Mouse (Mus musculus): ENCODE results near the gene Gpr176.

DNA sequence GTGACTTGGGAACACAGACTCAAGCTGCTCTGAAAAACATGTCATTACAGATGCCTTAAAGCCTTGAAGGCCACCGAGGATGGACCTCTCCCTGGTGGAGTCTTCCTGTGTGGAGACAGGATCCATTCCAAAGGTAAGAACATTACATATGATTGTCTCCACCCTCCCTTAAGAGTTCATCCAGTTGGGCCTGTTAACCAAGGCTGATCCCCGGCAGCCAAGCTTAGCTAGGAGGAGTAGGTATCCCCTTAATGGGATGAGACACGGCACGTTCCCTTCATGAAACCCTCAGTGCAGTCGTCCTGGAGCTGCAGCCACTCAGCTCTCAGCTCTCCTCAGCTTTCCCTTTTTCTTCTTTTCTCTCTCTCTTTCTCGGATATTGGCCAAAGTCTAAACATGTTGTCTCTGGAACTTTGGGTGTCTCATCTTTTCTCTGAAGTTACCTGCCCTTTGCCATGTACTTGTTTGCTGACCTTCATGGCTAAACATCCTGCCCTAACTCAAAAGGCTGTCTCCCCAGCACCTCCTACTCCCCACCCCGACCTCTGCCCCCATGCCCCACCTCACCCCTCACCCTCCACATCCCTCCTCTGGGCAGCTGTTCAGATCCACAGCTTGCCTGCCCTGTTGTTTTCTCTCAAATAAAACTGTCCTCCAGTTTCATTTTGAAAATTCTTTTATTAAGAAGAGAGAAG is 67.2 kb downstream of the Gpr176 start:
- TF ChIP-seq CTCF (conservative IDR thresholded peaks at IDR 0.05; ENCODE audit: insufficient read depth, insufficient read length, low read depth, low read length) (no peak), POLR2A (IDR thresholded peaks at IDR 0.05; ENCODE audit: low read depth, low read length) (no peak)
